Mouse (Mus musculus) embryonic facial prominence, embryonic 13.5 days (tissue): ENCODE measurements around the gene Itgad. TPM values are rescaled to one million over a fixed set of nuclear protein-coding genes. Genes with fewer than 3 reads are reported as not detected.

ENCODE experiments used
- ATAC-seq: fragments of 200-750 bp; cut with Nextera tagmentation; 2 replicates; pipeline ENCODE4 v1.8.0; 2017; ENCODE audit warnings: low read depth; ENCODE audit not compliant: insufficient number of reproducible peaks, insufficient read depth, low FRiP score, low TSS enrichment
- H3K27ac ChIP-seq: fragments of 300-500 bp; sonication (generic); 2 replicates; pipeline ENCODE4 v1.5.1; 2015; ENCODE audit warnings: moderate library complexity, mild to moderate bottlenecking, inconsistent platforms
- H3K27me3 ChIP-seq: fragments of 300-500 bp; sonication (generic); 2 replicates; pipeline ENCODE4 v1.6.1; 2015; ENCODE audit warnings: mild to moderate bottlenecking, inconsistent platforms
- H3K36me3 ChIP-seq: fragments of 300-500 bp; sonication (generic); 2 replicates; pipeline ENCODE4 v1.6.1; 2015; ENCODE audit warnings: mild to moderate bottlenecking, inconsistent platforms
- H3K4me1 ChIP-seq: fragments of 300-500 bp; sonication (generic); 2 replicates; pipeline ENCODE4 v1.6.1; 2015; ENCODE audit warnings: inconsistent platforms
- H3K4me2 ChIP-seq: fragments of 300-500 bp; sonication (generic); 2 replicates; pipeline ENCODE4 v1.6.1; 2015; ENCODE audit warnings: moderate library complexity, mild to moderate bottlenecking, inconsistent platforms
- H3K4me3 ChIP-seq: fragments of 300-500 bp; sonication (generic); 2 replicates; pipeline ENCODE4 v1.5.1; 2015; ENCODE audit warnings: mild to moderate bottlenecking, inconsistent platforms
- H3K9ac ChIP-seq: fragments of 300-500 bp; sonication (generic); 2 replicates; pipeline ENCODE4 v1.6.1; 2015; ENCODE audit warnings: mild to moderate bottlenecking, inconsistent platforms
- H3K9me3 ChIP-seq: fragments of 300-500 bp; sonication (generic); 2 replicates; pipeline ENCODE4 v1.6.1; 2016; ENCODE audit warnings: inconsistent platforms
- WGBS: fragments of 180-500 bp; shearing (Covaris S2); methylation state at CpG from one replicate; pipeline ENCODE4 v1.1.7; 2015; ENCODE audit warnings: mixed read lengths; 5-methylcytosine and 5-hydroxymethylcytosine counted together
- polyA plus RNA-seq: library from polyadenylated mRNA; unstranded; fragments of >200 nt; fragmentation: Nextera tagmentation; extraction: Ambion mirVana; gene quantifications from 2 replicates; pipeline ENCODE4 v1.2.1, GENCODE M21; 2015

Gene Itgad
- polyA plus RNA-seq, 1 experiment from 2014 or later: not detected

DNA sequence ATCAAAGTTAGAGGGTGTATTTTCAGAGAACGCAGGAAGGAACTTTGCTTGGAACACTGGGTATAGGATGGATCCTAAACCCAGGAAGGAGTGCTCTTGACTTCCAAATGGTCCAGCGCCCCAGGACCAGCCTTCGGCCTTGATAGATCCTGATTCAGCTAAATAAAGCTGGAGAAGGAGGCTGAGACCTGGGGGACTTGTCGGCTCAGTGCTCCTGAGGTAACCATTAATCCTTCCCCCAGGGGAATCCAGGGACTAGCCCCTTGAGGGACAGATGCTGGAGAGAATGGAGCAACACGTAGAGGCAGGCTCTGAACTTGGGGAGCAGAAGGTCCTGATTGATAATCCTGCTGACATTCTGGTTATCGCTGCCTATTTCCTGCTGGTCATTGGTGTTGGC is 111.2 kb downstream of the Itgad start, which contains the start of gene Slc5a2:
Slc5a2 (plus strand) TSS at position 247 of the 400 bp plus-strand sequence.
- no peak for ATAC-seq
- Histone ChIP-seq H3K27me3 (no peaks in the 10 kb centered on the region; the same call in 1 of the 2 replicates), H3K36me3 (peaks cover 4% of the 10 kb centered on the region)

GRCm38 (mm10) chr7:128266056-128266455 is 111.9 kb downstream of the Itgad start:
- no peak overlapping the region for H3K4me3 ChIP-seq
- no peak for ATAC-seq
- no peaks in the 10 kb centered on the region for H3K9me3 ChIP-seq
- H3K36me3 ChIP-seq: peaks cover 11% of the 10 kb centered on the region
- H3K4me1 ChIP-seq: no peaks in the 10 kb centered on the region
- no peak overlapping the region for H3K9ac ChIP-seq
- H3K4me2 ChIP-seq: no peak overlapping the region
- WGBS: 82% methylated on average over 5 of the region's 5 CpGs
- no peak overlapping the region for H3K27ac ChIP-seq
- no peaks in the 10 kb centered on the region; the same call in 1 of the 2 replicates for H3K27me3 ChIP-seq

More for the DNA sequence above, 111.2 kb downstream of the Itgad start, which contains the start of gene Slc5a2:
- no peak within 1 kb of the TSS for H3K9ac ChIP-seq
- H3K4me2 ChIP-seq: no peak within 1 kb of the TSS
- no peak within 1 kb of the TSS for H3K4me3 ChIP-seq
- no peaks in the 10 kb centered on the region for H3K4me1 ChIP-seq
- WGBS: 74% methylated on average over 6 of the region's 6 CpGs
- no peak within 1 kb of the TSS for H3K27ac ChIP-seq
- H3K9me3 ChIP-seq: no peaks in the 10 kb centered on the region

DNA sequence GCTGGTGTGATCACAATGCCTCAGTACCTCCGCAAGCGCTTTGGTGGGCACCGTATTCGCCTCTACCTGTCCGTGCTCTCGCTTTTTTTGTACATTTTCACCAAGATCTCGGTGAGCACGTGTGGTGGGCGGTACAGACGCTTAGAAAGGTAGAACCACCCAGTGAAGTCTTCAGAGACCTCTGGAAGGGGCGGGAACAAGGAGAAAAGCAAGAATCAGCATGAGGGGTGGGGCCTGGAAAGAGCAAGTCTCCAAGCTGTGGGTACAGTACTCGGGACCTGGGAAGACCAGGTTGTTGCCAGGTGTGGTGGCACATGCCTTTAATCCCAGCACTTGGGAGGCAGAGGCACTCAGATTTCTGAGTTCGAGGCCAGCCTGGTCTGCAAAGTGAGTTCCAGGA is 113.2 kb downstream of the Itgad start:
- no peak for ATAC-seq
- no peak overlapping the region for H3K4me2 ChIP-seq
- 62% methylated on average over 13 of the region's 13 CpGs for WGBS
- H3K9me3 ChIP-seq: no peaks in the 10 kb centered on the region
- H3K27me3 ChIP-seq: no peaks in the 10 kb centered on the region; the same call in 1 of the 2 replicates
- no peak overlapping the region for H3K27ac ChIP-seq
- H3K4me3 ChIP-seq: no peak overlapping the region
- H3K4me1 ChIP-seq: no peaks in the 10 kb centered on the region
- H3K9ac ChIP-seq: no peak overlapping the region
- H3K36me3 ChIP-seq: peaks cover 24% of the 10 kb centered on the region

GRCm38 (mm10) chr7:128267813-128268212 is 113.6 kb downstream of the Itgad start:
- H3K4me3 ChIP-seq: no peak overlapping the region
- no peaks in the 10 kb centered on the region; the same call in 1 of the 2 replicates for H3K27me3 ChIP-seq
- peaks cover 27% of the 10 kb centered on the region for H3K36me3 ChIP-seq
- no peak overlapping the region for H3K4me2 ChIP-seq
- H3K27ac ChIP-seq: no peak overlapping the region
- ATAC-seq: no peak
- WGBS: 82% methylated on average over 7 of the region's 7 CpGs
- no peak overlapping the region for H3K9ac ChIP-seq
- H3K9me3 ChIP-seq: no peaks in the 10 kb centered on the region
- no peaks in the 10 kb centered on the region for H3K4me1 ChIP-seq

- Histone ChIP-seq H3K9ac (no peak overlapping the region), H3K4me3 (no peak overlapping the region), H3K4me1 (no peaks in the 10 kb centered on the region), H3K27me3 (no peaks in the 10 kb centered on the region; the same call in 1 of the 2 replicates), H3K9me3 (no peaks in the 10 kb centered on the region), H3K27ac (no peak overlapping the region), H3K36me3 (peaks cover 54% of the 10 kb centered on the region), H3K4me2 (no peak overlapping the region)
- no peak; the same call in 1 of the 2 replicates for ATAC-seq
- WGBS: 64% methylated on average over 13 of the region's 13 CpGs
Measured at GRCm38 (mm10) chr7:128270431-128270850, 116.3 kb downstream of the Itgad start.

- H3K27ac ChIP-seq: no peak overlapping the region
- H3K9ac ChIP-seq: no peak overlapping the region
- H3K4me2 ChIP-seq: no peak overlapping the region
- no peak overlapping the region for H3K4me3 ChIP-seq
- H3K4me1 ChIP-seq: no peaks in the 10 kb centered on the region
- peaks cover 64% of the 10 kb centered on the region for H3K36me3 ChIP-seq
- H3K27me3 ChIP-seq: no peaks in the 10 kb centered on the region
- WGBS: 95% methylated on average over 9 of the region's 9 CpGs
- H3K9me3 ChIP-seq: no peaks in the 10 kb centered on the region
- no peak for ATAC-seq
Measured at GRCm38 (mm10) chr7:128271496-128271895, 117.3 kb downstream of the Itgad start.

Other genes with a start within 250 kb of the Itgad start
- gene Kat8, start 241.9 kb upstream of the Itgad start, polyA plus RNA-seq: 45.6 and 52.3 TPM in 2 replicates
- gene Prss8, start 224.3 kb upstream of the Itgad start, polyA plus RNA-seq: 8.7 and 14.0 TPM in 2 replicates
- gene Prss36, start 207.7 kb upstream of the Itgad start, polyA plus RNA-seq: 10.5 and 10.6 TPM in 2 replicates
- 540 and 577 TPM in 2 replicates for gene Fus, start 186.9 kb upstream of the Itgad start, polyA plus RNA-seq
- gene Pycard, start 160.5 kb upstream of the Itgad start, polyA plus RNA-seq: 34.3 and 39.2 TPM in 2 replicates
- gene Trim72, start 150.4 kb upstream of the Itgad start, polyA plus RNA-seq: 0.18 TPM in 1 of 2 replicates, not detected in the other
- 0.73 and 0.94 TPM in 2 replicates for gene Itgam, start 91.7 kb upstream of the Itgad start, polyA plus RNA-seq
- not detected in 2 replicates for gene Gm49368, start 91.7 kb upstream of the Itgad start, polyA plus RNA-seq
- gene Itgax, start 24.8 kb upstream of the Itgad start, polyA plus RNA-seq: not detected in 2 replicates
- 2.6 and 5.1 TPM in 2 replicates for gene Cox6a2, start 52.0 kb downstream of the Itgad start, polyA plus RNA-seq
- gene Armc5, start 83.0 kb downstream of the Itgad start, polyA plus RNA-seq: 16.3 and 17.7 TPM in 2 replicates
- gene 9130023H24Rik, start 83.7 kb downstream of the Itgad start, polyA plus RNA-seq: 8.8 and 9.3 TPM in 2 replicates
- gene Tgfb1i1, start 92.4 kb downstream of the Itgad start, polyA plus RNA-seq: 50.4 and 52.5 TPM in 2 replicates
- 0.42 TPM in 1 of 2 replicates, not detected in the other for gene Slc5a2, start 111.3 kb downstream of the Itgad start, polyA plus RNA-seq
- 22.1 and 26.1 TPM in 2 replicates for gene BC017158, start 143.8 kb downstream of the Itgad start, polyA plus RNA-seq